Mouse (Mus musculus) neural tube, embryonic 10.5 days (tissue): ENCODE data around the gene Cryl1.

ENCODE experiments used
- DNase-seq: peaks from one replicate; pipeline ENCODE4 v3.0.0-alpha.2; 2017; ENCODE audit warnings: low spot score; ENCODE audit errors: extremely low spot score

Gene Cryl1

DNA sequence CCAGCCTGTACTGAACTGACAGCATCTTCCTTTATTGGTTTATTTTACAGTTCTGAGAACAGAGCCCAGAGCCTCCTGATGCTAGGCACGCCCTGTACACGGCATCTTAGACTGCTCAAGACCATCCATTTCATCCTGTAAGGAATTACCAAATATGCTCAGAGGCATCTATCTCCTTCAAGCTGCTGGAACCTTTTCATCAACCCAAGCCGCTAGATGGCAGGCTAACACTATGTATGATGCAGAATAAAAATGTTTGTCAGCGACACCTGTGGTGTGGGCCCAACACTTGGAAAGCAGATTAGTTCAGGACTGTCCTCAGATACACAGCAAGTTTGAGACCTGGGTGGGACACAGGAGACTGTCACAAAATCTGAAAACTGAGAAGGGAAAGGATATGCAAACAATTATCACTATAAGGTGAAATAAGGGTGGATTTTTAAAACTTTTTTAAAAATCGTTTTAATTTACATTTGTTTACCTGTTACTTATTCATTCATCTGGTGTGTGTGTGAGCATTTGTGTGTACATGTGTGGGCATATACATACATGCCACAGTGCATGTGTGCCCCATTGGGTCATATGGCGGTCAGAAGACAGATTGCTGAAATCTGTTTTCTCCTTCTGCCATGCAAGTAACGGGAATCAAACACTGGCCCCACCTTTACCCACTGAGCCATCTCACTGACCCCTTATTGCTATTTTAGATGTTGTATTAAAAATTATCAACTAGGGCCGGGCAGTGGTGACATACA, 25.8 kb downstream of the Cryl1 start:
- peak; percentile 74 for DNase-seq

DNA sequence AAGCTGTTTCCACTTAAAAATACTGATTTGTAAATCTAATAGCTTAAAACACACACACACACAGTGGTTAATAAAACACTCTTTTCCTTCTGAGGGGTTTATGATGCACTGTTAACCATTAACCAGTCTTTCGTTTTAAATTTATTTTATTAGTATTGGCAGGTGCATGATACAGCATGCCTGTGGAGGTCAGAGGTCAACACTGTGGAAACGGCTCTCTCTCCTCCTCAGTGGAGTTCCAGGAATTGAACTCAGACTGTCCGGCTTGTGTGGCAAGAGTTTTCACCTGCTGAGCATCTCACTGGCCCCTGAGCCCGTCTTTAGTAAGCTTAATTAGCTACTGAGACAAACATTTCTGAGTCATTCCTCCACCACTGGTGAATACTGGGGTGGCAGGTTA, 31.0 kb downstream of the Cryl1 start:
- DNase-seq, result no peak

DNA sequence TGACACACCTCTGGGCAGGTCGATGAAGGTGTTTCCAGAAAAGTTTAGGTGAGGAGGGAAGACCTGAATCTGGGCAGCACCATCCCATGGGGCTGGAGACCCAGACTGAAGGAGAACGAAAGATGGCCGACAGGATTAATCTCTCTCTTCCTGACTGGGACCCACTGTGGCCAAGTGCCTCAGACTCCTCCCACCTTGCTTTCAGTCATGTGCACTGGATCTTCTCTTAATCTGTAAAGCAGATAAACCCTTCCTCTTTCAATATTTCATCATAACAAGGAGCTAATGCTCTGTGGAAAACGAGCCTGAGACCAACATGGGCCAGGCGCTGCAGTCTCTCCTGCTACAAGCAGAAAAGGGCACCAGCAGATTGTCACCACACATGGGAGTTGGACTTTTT, 31.6 kb downstream of the Cryl1 start:
- no peak for DNase-seq

DNA sequence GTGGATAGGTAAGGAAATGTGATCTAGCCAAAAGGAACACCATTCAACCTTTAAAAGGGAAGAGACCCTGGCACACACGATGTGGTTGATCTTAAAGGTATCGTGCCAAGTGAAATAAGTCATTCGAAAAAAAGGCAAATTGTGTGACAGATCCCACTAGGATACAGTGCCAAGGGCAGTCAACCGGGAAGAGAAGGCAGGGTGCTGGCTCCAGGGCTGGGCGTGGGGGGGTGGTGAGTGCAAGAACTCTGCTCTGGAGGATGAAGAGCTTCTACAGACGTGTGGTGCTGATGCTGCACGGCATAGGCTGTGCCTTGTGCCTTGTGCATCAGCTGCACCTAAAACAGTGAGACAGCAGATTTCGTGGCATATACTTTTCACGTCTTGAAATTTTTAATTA, 33.0 kb downstream of the Cryl1 start:
- DNase-seq, result no peak

DNA sequence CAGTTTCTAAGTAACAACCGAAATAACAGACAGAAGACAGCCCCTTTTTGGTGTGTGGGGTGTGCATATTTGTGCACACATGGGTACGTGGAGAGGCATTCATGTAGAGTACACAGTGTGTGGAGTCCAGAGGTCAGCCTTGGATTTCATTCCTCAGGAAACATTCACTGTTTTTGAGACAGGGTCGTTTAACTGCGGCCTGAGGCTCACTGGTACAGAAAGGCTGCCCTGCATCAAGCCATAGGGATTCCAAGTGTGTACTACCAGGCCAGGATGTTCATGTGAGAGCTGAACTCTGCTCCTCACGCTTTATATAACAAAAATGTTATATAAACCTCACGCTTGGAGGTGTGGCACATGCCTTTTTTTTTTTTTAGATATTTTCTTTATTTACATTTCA, 34.5 kb downstream of the Cryl1 start:
- DNase-seq, result no peak

DNA sequence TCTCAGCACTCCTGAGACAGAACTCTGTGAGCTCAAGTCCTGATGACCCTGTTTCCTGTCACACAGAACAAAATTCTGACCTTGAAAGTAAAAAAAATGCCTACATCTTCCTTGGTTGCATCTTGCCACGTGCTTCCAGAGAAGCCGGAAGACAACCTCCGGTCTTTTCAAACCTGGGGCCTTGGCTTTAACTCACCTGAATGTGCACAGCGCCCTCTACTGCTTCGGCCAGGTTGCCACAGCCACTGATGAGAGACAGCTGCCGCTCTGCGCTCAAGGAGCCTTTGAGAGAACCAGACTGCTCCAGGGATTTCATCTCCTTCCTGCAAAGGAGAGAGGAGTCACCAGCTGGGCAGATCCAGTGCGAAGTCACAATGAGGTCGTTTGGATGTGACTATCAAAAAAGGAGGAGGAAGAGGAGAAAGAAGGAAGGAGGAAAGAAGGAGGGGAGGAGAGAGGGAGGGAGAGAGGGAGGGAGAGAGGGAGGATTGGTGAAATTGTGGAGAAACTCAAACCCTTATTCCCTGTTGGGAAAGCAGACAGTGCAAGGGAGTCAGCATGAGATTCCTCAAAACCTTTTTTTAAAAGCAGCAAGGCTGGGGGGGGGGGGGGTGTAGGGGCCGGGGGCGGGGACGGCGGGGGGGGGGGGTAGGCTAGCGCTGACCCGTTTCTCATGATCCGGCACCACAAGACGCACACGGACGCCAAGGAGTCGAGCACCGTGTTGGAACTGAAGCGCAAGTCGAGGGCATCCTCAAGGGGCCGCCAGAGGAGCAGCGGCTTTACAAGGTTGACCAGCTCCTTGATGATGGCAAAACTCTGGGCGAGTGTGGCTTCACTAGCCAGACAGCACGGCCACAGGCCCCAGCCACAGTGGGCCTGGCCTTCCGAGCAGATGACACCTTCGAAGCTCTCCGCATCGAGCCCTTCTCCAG, 35.3 kb downstream of the Cryl1 start:
- DNase-seq, result peak; percentile 84

DNA sequence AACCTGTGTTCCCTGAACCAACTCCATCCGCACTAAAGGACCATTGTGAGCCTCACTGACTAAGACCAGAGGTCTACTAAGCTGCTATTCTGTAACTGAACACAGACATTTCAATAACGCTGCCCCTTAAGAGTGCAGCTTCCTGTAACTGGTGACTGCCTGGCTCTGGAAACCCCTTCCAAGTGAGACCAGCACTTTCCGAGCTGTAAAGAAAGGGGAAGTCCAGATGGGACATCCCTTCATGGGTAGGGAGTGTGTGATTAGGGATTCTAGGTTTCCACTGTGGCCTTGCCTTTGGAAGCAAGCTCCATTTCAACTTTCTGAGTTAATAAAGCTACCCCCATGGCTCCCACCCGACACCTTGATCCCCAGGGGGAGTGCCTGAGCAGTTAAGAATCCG, 41.3 kb downstream of the Cryl1 start:
- no peak for DNase-seq

DNA sequence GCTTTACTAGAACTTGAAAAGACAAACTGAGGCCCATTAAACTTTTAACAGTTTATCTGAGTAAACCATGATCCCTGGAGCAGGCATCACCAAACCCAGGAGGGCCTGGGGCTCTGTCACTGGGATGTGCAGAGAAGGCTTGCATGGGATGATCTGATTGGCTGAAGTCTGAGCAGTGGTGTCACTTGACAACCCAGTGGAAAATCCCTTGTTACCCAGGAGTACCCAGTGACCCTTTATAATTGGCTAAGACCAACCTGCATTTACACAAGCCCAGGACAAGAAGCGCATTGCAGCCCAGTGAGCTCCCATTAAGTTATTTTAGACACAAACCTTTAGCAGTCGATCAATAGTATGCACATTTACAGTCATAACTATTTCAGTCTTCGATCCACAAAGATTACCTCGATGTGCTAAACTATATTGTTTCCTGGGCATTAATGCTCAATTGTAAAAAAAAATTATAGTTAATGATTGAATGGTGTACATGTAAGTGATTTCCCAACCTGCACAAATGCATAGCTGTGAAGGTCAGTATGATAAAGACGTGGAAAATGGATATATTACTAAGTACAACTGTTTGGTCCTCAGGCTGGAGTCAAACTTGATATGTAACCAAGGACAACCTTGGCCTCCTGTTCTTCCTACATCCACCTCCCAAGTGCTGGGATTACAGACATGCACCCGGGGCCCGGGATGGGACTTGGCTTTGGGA, 46.7 kb downstream of the Cryl1 start:
- no peak for DNase-seq

DNA sequence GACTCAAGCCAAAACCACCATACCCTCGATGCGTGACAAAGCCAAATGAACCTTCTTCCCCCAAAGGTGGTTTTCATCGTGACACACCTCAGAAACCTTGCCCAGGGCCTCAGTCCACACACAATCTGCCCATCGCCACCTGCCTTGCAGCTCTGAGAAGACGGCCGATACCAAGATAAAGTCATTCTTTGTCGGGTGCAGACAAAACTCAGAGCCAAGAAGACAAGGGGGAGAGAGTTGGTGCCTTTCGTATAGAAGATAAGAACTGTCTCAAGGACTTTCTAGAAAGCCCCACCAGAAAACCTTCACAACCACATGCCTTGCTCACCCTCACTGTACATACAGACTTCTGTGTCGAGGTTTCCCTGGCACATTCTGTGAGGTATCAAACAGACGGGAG, 48.4 kb downstream of the Cryl1 start:
- no peak for DNase-seq

DNA sequence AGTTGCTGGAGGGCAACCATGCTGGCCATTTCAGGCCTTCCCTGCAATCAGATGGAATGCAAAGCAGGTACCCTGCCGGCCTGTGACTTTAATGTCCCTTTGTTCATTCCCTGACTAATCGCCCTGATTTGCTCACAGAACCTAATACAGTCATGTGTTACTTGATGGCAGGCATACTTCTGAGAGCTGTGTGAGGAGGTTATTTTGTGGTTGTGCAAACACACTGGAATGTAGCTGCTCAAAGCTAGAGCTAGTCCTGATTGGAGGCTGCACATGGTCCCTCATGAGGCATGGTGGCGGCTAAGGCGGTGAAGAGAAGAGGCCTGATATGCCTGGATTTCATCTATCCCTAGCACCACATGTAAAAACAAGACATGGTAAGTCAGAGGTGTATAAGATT, 50.2 kb downstream of the Cryl1 start:
- DNase-seq, result no peak

DNA sequence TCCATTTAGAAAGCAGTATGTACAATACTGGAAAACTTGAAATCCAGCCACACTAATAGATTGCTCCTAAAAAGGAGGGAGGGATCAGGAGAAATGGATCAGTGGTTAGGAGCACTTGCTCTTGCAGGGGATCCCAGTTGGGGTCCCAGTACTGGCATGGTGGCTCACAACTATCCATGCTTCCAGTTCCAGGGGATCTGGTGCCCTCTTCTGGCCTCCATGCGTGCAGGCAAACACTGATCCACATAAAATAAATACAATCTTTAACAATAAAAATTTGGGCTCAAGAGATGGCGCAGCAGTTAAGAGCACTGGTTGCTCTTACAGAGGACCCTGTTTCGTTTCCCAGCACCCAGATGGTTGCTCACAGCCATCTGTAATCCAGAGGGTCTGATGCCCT, 52.2 kb downstream of the Cryl1 start:
- no peak for DNase-seq

DNA sequence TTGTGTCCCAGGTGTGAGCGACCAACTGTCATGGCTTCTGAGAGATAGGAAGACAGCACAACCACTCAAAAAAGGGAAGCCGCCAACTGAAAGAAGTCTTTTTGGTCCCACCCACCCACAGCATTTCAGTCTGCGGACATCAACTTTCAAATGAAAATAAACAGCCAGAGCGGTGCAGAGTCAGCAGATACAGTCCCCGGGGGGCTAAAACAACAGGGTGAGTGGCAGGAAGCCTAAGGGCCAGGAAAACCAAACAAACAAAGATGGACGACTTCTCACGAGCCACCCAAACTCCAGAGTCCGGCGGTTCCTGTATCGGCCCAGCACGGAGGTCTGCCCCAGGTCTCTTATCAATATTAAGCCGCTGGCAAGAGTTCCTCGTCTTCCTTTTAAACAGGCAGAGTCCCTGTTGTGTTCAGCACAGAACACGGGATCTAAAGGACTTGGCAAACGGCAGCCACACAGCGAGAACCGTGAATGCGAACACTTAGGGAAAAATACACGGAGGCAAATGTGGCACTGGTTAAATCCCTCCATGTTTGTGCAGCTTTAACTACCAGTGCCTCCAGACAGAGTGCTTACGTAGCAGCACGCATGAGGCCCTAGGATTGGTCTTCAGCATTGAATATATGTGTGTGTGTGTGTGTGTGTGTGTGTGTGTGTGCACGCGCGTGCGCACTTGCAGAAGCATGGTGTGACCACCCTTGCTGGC, 53.4 kb downstream of the Cryl1 start:
- DNase-seq, result peak; percentile 42

DNA sequence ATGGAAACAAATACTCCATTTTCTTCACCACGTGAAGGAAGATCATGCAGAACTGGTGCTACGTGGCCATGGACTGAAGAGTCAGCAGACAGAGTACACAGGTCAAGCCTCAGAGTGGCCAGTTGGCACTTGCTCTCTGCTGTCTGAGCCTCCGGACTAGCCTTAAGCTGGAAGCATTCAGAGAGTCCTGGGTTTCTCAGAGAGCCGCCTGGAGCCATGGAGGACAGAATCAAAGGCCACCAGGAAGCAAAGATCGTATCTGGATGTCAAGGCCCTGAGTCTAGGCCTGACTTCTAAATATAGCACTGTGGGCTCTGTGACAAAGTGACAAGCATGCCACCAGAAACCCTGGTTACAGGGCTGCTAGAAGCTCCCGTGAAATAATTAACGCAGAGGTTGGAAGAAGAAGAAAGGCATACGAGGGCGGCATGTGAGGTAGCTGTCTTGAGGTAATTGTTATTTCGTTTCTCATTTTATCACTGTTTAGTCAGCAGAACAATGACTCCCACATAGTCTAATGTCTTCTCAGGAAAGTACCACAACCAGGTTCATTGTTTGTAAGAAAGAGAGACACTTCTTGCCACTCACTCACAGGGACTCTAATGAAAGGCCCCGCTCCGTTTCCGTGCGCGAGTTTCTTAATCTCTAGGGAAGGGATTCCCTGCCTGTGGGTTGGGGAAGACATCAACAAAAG, 55.1 kb downstream of the Cryl1 start:
- no peak for DNase-seq

DNA sequence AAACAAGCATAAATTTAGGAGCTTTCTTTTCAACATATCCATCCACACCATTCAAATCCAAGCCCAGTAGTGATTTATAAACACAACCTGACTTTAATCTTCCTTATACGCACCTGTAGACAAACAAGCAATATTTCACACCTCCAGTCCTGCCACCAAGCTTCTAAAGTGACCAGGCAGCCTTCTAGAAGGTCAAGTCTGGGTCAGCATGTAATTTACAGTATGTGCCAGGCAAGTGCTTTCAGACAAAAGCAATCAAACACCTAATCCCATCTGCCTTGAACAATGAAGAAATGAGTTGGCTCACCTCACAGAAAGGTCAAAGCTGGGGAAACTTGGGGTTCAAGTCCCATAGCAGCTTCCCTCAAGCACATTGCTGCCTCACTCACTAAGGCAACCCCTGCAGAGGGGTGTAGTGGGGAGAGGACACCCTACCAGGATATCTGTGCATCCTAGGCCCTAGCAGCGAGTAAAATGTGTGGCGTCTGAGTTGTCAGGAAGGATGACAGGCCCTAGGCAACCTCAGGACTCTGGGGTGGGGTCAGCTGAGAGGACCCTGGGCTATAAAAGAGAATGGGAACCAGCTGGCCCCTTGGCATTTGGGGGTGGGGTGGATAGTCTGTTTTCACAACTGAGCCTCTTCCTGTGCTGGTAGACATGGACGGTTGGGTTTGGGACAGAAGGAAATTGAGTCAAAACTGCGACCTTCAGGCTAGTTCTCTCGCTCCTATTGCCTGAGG, 55.8 kb downstream of the Cryl1 start:
- DNase-seq, result peak; percentile 29

DNA sequence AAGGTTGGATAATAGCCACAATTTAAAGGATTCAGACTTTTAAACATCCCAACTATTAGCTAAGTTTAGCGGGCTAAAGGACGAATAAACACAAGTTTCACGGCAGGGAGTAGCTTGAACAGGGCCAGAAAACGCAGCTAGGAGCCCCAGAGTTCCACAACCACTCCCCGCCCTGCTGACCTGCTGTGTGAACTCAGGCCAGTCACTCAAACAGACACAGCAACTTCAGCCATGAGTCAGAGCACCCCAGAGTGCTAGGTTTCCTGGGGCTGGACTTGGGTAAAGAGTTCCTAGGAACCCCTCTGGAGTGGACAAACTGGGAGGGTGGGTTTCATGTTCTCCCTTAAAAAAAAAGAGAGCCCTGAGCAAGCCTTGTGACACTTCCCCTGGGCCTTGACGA, 59.7 kb downstream of the Cryl1 start:
- DNase-seq, result no peak

DNA sequence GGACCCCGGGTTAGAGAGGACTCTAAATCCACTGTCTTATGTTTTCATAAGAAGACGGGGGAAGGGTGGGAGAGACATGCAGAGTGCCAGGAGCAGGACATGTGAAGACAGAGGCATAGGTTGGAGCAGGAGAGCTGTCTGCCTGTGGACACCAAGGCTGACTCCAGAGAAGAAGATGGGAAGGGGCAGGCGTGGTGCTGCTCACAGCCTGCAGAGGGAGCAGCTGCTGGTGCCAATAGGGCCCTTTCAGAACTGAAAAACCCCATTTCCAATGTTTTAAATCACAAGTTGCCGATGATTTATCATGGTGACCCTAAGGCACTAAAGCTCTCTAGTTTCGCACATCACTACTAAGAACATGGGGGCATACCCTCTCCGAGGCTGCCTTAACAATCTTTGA, 63.5 kb downstream of the Cryl1 start:
- DNase-seq, result no peak

DNA sequence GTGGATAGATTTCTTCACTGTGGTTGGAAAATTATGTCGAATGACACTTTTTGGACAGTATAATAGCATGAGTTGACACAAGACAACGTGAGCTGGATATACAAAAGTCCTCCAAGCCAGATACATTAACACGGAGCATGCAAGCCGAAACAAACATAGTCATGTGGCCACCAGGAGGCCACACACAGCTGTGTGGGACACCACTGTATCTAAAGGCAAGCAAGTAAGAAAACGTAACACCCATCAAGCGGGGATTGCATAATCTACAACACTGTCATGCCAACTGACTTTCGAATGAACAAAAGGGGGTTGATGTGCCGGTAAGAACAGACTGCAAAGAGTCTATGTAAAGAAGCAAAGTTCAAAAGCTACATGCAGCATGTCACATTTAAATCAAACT, 65.8 kb downstream of the Cryl1 start:
- DNase-seq, result no peak

DNA sequence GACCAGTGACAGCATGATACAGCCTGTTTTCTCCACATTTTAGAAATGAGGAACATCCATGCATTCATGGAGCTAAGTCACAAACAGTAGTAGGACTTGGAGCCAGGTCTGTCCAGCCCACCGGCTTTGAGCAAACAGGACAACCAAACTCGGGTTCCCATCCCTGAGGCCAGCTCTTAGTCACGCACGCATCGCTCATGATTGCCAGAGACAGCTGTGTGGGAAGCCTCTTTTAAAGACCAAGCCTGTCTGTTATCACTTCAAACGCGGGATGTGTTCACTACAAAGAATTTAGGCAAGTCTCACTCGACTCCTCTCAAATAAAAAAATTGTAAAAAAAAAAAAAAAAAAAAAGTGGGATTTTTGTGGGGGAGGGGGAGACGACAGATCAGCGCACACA, 67.2 kb downstream of the Cryl1 start:
- DNase-seq, result no peak

DNA sequence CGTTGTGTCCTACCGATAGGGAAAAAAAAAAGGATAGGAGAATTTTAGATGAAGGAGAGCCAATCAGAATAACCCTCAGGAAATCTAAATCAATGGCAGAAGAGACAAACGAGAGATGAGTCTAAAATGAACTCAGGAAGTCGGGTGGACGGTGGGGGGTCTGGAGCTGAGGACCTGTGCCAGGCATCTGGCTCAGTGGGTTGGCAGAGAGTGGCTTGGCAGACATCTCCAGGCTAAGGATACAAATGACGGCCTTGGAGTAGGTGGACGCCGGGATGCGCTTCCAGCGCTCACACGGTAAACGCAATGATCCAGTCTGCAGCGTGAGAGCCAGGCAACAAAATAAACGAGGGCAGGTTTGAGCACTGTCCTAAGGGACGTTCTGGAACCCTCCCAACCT, 68.7 kb downstream of the Cryl1 start:
- no peak for DNase-seq

DNA sequence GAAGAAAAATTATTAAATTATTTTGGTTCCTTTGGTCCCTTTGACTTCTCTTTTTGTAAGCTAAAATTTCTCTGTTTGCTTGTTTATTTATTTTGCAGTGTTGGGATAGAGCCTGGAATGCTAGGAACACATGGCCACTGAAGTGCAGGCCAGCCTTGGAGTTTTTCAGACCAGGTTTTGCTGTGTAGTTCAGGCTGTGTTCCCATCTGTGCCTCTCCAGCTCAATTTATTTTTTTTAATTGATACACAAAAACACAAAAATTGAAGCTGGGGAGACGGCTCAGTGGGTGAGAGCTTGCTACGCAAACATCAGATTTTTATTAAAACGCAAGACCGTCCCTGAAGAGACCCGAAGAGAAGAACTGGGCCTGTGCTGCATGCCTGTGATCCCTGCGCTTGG, 71.6 kb downstream of the Cryl1 start:
- no peak for DNase-seq
